Comparison of ENCODE assay signal across 32 mouse cellular contexts in the genomic region with DNA sequence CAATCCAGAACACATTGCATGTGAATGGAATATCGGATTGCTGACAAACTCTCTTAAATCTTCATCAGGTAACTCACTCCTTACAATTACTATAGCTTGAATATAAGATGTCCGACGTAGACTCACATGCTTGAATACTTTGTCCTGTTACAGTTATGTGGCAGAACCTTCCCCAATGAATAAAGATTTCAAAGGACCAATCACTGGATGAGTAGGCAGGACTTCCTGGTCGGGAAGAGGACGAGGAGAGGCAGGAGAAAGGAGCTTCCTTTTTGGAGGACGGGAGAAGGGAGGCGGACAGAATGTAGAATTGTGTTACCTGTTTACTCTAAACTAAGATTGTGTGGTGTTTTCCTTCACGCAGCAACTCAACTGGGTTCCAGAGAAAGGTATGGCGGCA. TPM values are rescaled to one million over a fixed set of nuclear protein-coding genes. Genes with fewer than 3 reads are reported as not detected.
DNase-seq lines count a peak whose midpoint lies in the region; ATAC-seq and TF ChIP-seq lines count a peak whose summit lies in the region.
"Had no signal": no experiment of that assay in that cellular context is flagged by ENCODE, and none has a peak within 500 bp of the region (broad histone marks: within the 10 kb centered on the region; RNA-seq: fewer than 3 reads in every experiment).

No protein-coding gene starts in this region.

- peaks cover 12% of the 10 kb centered on the region for H3K4me1 ChIP-seq in testis, adult 2 months (ENCODE audit: control insufficient read depth, insufficient read depth, low read length)
- peaks cover 9 to 10% of the 10 kb centered on the region in 2 experiments for H3K4me1 ChIP-seq in ES-E14 (ENCODE audit: control insufficient read depth in 2 of 2, insufficient read depth in 2 of 2, low read length in 2 of 2, poor library complexity in 1 of 2)

- H3K9ac ChIP-seq in ES-E14 (ENCODE audit: insufficient read depth, low read depth, low read length, poor library complexity, severe bottlenecking), result peak overlapping the region; percentile 94
- H3K9ac ChIP-seq: embryonic facial prominence, embryonic 13.5 days; forebrain, embryonic 13.5 days; heart, embryonic 12.5 days; heart, embryonic 15.5 days; hindbrain, embryonic 14.5 days had no signal

- DNase-seq in testis, postnatal 10 days (ENCODE audit: low spot score), result no peak
- no peak for DNase-seq in ES-E14 (ENCODE audit: low read depth, low spot score)
- DNase-seq in yolk sac, embryonic 10.5 days (ENCODE audit: low spot score), result peak; percentile 24
- no peak for DNase-seq in thymus, postnatal 10 days (ENCODE audit: low spot score in 2 of 2)
- DNase-seq: adrenal gland, adult 2 months; adrenal gland, postnatal 14 days; B cell, adult 2 months; cerebellum, adult 11-12 months; cerebellum, adult 8-10 months; cerebellum, postnatal 10 days; cerebellum, postnatal 36 days; embryo, embryonic 11 days; gastrocnemius, adult 2 months; gastrocnemius, postnatal 14 days; heart, adult 18-20 months; heart, postnatal 10 days; heart, postnatal 36 days; kidney, adult 18-20 months had no signal

- no peak for TF ChIP-seq CTCF in testis, adult 2 months (IDR thresholded peaks at IDR 0.05; ENCODE audit: control insufficient read depth, insufficient read depth, insufficient replicate concordance, low read depth, low read length)

- no peak for ATAC-seq in erythroblast, adult 5-6 weeks (replicated peaks; ENCODE audit: low FRiP score, poor library complexity, severe bottlenecking)
- ATAC-seq: forebrain, embryonic 13.5 days; forebrain, embryonic 16.5 days; hindbrain, postnatal 0 days; inflammation-experienced regulatory T-cells, adult 6 months; intestine, embryonic 16.5 days had no signal

- no peak for TF ChIP-seq POLR2A in testis, adult 2 months (IDR thresholded peaks at IDR 0.05; ENCODE audit: control insufficient read depth, low read depth, low read length)

- no peaks in the 10 kb centered on the region for H3K36me3 ChIP-seq in testis, adult 2 months (ENCODE audit: control insufficient read depth, insufficient read depth, low read length)
- H3K36me3 ChIP-seq in ES-E14 (ENCODE audit: control insufficient read depth, insufficient read depth, low read length, poor library complexity, severe bottlenecking), result no peaks in the 10 kb centered on the region
- H3K36me3 ChIP-seq: embryonic facial prominence, embryonic 13.5 days; heart, embryonic 12.5 days; heart, embryonic 15.5 days had no signal

- H3K9me3 ChIP-seq in ES-E14 (ENCODE audit: control insufficient read depth, insufficient read depth, low read depth, low read length), result no peaks in the 10 kb centered on the region
- H3K9me3 ChIP-seq: embryonic facial prominence, embryonic 10.5 days; embryonic facial prominence, embryonic 13.5 days; forebrain, embryonic 10.5 days; forebrain, embryonic 13.5 days; heart, embryonic 12.5 days; heart, embryonic 15.5 days had no signal

- in situ Hi-C loops in ES-E14 (cut with MboI; ENCODE audit: low sequenced_read_pairs in 2 of 2, unreplicated experiment in 2 of 2), result no loop called here

- peak overlapping the region; percentile 17 for H3K4me3 ChIP-seq in testis, adult 2 months (ENCODE audit: control insufficient read depth, low read depth, low read length)
- peak overlapping the region; percentile 79 to 87 for H3K4me3 ChIP-seq in ES-E14 (ENCODE audit: insufficient read depth in 1 of 2, low read depth in 1 of 2, low read length in 2 of 2, poor library complexity in 1 of 2, severe bottlenecking in 1 of 2)
- H3K4me3 ChIP-seq: embryonic facial prominence, embryonic 10.5 days; embryonic facial prominence, embryonic 13.5 days; forebrain, embryonic 10.5 days; forebrain, embryonic 13.5 days; gastrocnemius, adult 2 months; heart, embryonic 12.5 days; heart, embryonic 15.5 days had no signal

- H3K27me3 ChIP-seq in testis, adult 2 months (ENCODE audit: control insufficient read depth, insufficient read depth, low read length), result no peaks in the 10 kb centered on the region
- H3K27me3 ChIP-seq: CH12.LX; embryonic facial prominence, embryonic 13.5 days; forebrain, embryonic 13.5 days; heart, embryonic 12.5 days; heart, embryonic 15.5 days had no signal

- H3K27ac ChIP-seq in testis, adult 2 months (ENCODE audit: control insufficient read depth, insufficient read depth, low read depth, low read length), result no peak overlapping the region
- H3K27ac ChIP-seq in ES-E14 (ENCODE audit: insufficient read depth, low read depth, low read length, poor library complexity, severe bottlenecking), result no peak overlapping the region; the same call in 1 of the 2 replicates
- H3K27ac ChIP-seq: embryonic facial prominence, embryonic 10.5 days; embryonic facial prominence, embryonic 13.5 days; forebrain, embryonic 10.5 days; forebrain, embryonic 13.5 days; gastrocnemius, adult 2 months; heart, embryonic 15.5 days; hindbrain, embryonic 14.5 days; hindbrain, postnatal 0 days had no signal

TF ChIP-seq in ES-E14, 5 proteins besides CTCF, POLR2A, EP300 and RAD21:
- TF ChIP-seq ZNF384 (IDR thresholded peaks at IDR 0.05; ENCODE audit: low read depth, low read length), result no peak
- TF ChIP-seq HCFC1 (IDR thresholded peaks at IDR 0.05; ENCODE audit: borderline replicate concordance, insufficient read depth, low read length), result no peak
- no peak for TF ChIP-seq ZC3H11A (IDR thresholded peaks at IDR 0.05; ENCODE audit: borderline replicate concordance, low read depth, low read length)
- TF ChIP-seq CHD2 (IDR thresholded peaks at IDR 0.05; ENCODE audit: low read depth, low read length), result no peak
- no peak for TF ChIP-seq MAFK (IDR thresholded peaks at IDR 0.05; ENCODE audit: insufficient read depth, low read depth, low read length)
TF ChIP-seq in ES-E14: peak in this region for 0.

RNA-seq across cellular contexts. Expression of a gene that starts 3.8 kb away (rescaled TPM):
- polyA plus RNA-seq in testis, adult 2 months (2012; rRNA removed), result 15.3 and 18.8 TPM in 2 replicates
- 53.3 and 71.8 TPM in 2 replicates for total RNA-seq in ES-E14 (2012; rRNA removed)
- 10.6 and 15.9 TPM in 2 replicates for total RNA-seq in erythroblast, adult 5-6 weeks (2015; ENCODE audit: low replicate concordance)
- total RNA-seq in erythroblast, adult 5-6 weeks (2017; ENCODE audit: low replicate concordance), result 16.3 and 20.1 TPM in 2 replicates

RNA-seq across cellular contexts. Expression of a gene that starts 3.8 kb away (rescaled TPM):
- polyA plus RNA-seq in testis, adult 2 months (2012; rRNA removed), result 2.7 and 4.1 TPM in 2 replicates
- 8.2 and 13.8 TPM in 2 replicates for total RNA-seq in ES-E14 (2012; rRNA removed)
- total RNA-seq in erythroblast, adult 5-6 weeks (2015; ENCODE audit: low replicate concordance), result 0.63 TPM in 1 of 2 replicates, not detected in the other
- 0.60 and 0.98 TPM in 2 replicates for total RNA-seq in erythroblast, adult 5-6 weeks (2017; ENCODE audit: low replicate concordance)

RNA-seq across cellular contexts. Expression of a gene that starts 29.1 kb away (rescaled TPM):
- 0.75 and 0.84 TPM in 2 replicates for polyA plus RNA-seq in testis, adult 2 months (2012; rRNA removed)
- 0.21 and 0.54 TPM in 2 replicates for total RNA-seq in ES-E14 (2012; rRNA removed)
- 33.4 and 40.5 TPM in 2 replicates for total RNA-seq in erythroblast, adult 5-6 weeks (2015; ENCODE audit: low replicate concordance)
- total RNA-seq in erythroblast, adult 5-6 weeks (2017; ENCODE audit: low replicate concordance), result 33.8 and 48.9 TPM in 2 replicates
- total RNA-seq: CH12.LX; hindbrain, postnatal 0 days had no signal
- polyA plus RNA-seq: forebrain, embryonic 16.5 days; inflammation-experienced regulatory T-cells, adult 6 months had no signal

Comparison
In these comparisons a context has a peak if more than half of its experiments do, and no peak if none do; other contexts are left out.
1. RNA of a gene that starts 29.1 kb away (total RNA-seq): 33.4 to 48.9 TPM in erythroblast, adult 5-6 weeks; 0.21 to 0.54 TPM in ES-E14; every median in the first group is over 10 times any median in the second.